Mouse (Mus musculus) embryonic fibroblast, embryonic 13.5 days (primary cell): Measurements from ENCODE around the gene Mrpl50.

Experiments
- CTCF ChIP-seq: IDR thresholded peaks from 2 replicates; pipeline ENCODE4 v1.5.1; 2011; ENCODE audit warnings: mild to moderate bottlenecking, control low read depth, low read length, moderate library complexity, borderline replicate concordance; ENCODE audit not compliant: insufficient read depth
- POLR2A ChIP-seq: IDR thresholded peaks from 2 replicates; pipeline ENCODE4 v1.6.1; 2011; ENCODE audit warnings: low read depth, mild to moderate bottlenecking, control low read depth, low read length, moderate library complexity

- TF ChIP-seq CTCF = no peak
- TF ChIP-seq POLR2A = no peak
Observed at GRCm38 (mm10) chr4:49553380-49553779, 32.5 kb upstream of the Mrpl50 start.
